Mouse (Mus musculus) c-Kit-positive CD71-negative TER-119-negative erythroid progenitor cells, embryonic 14.5 days (primary cell): ENCODE data around the gene Sh3rf3.

Source experiments
- DNase-seq: peaks from one replicate; pipeline ENCODE4 v3.0.0-alpha.2; 2013; ENCODE audit warnings: low read depth

Sh3rf3 gene

GRCm38 (mm10) chr10:58915301-58916245 is 102.4 kb downstream of the Sh3rf3 start:
- DNase-seq: no peak

- DNase-seq: no peak
Measured at GRCm38 (mm10) chr10:58921643-58922188, 108.6 kb downstream of the Sh3rf3 start.

- DNase-seq: no peak
Measured at GRCm38 (mm10) chr10:58922216-58922829, 109.2 kb downstream of the Sh3rf3 start.

- DNase-seq: no peak
Measured at GRCm38 (mm10) chr10:58922993-58923392, 109.8 kb downstream of the Sh3rf3 start.

GRCm38 (mm10) chr10:58926578-58926977 is 113.4 kb downstream of the Sh3rf3 start:
- no peak for DNase-seq

- no peak for DNase-seq
Measured at GRCm38 (mm10) chr10:58928952-58929442, 115.8 kb downstream of the Sh3rf3 start.

- no peak for DNase-seq
Measured at GRCm38 (mm10) chr10:58932151-58932773, 119.1 kb downstream of the Sh3rf3 start.

GRCm38 (mm10) chr10:58935606-58936005 is 122.4 kb downstream of the Sh3rf3 start:
- DNase-seq: no peak

GRCm38 (mm10) chr10:58936441-58936860 is 123.3 kb downstream of the Sh3rf3 start:
- no peak for DNase-seq

GRCm38 (mm10) chr10:58937521-58937920 is 124.4 kb downstream of the Sh3rf3 start:
- DNase-seq: no peak

GRCm38 (mm10) chr10:58942819-58943218 is 129.7 kb downstream of the Sh3rf3 start:
- no peak for DNase-seq

- DNase-seq: no peak
Measured at GRCm38 (mm10) chr10:58943661-58944400, 130.7 kb downstream of the Sh3rf3 start.

GRCm38 (mm10) chr10:58944930-58945329 is 131.8 kb downstream of the Sh3rf3 start:
- no peak for DNase-seq

- no peak for DNase-seq
Measured at GRCm38 (mm10) chr10:58949770-58950638, 136.8 kb downstream of the Sh3rf3 start.

- no peak for DNase-seq
Measured at GRCm38 (mm10) chr10:58960193-58960592, 147.0 kb downstream of the Sh3rf3 start.

GRCm38 (mm10) chr10:58968236-58968635 is 155.1 kb downstream of the Sh3rf3 start:
- no peak for DNase-seq

- DNase-seq: no peak
Measured at GRCm38 (mm10) chr10:58969351-58969750, 156.2 kb downstream of the Sh3rf3 start.

- DNase-seq: no peak
Measured at GRCm38 (mm10) chr10:58972115-58972514, 159.0 kb downstream of the Sh3rf3 start.

GRCm38 (mm10) chr10:58974138-58974537 is 161.0 kb downstream of the Sh3rf3 start:
- DNase-seq: no peak

GRCm38 (mm10) chr10:58979320-58979959 is 166.3 kb downstream of the Sh3rf3 start:
- DNase-seq: no peak
